Mouse (Mus musculus) activated CD4-positive, CD25-positive, alpha-beta regulatory T cell, adult 9 weeks (primary cell): ENCODE measurements around the gene Arhgap6. TPM values are rescaled to one million over a fixed set of nuclear protein-coding genes. Genes with fewer than 3 reads are reported as not detected.

Source experiments
- polyA plus RNA-seq: library from polyadenylated mRNA; unstranded; fragments of 100-300 nt; shearing (Covaris generic); gene quantifications from one replicate; pipeline ENCODE4 v1.2.1, GENCODE M21; 2017

The Arhgap6 gene
- 0.07 TPM for polyA plus RNA-seq

DNA sequence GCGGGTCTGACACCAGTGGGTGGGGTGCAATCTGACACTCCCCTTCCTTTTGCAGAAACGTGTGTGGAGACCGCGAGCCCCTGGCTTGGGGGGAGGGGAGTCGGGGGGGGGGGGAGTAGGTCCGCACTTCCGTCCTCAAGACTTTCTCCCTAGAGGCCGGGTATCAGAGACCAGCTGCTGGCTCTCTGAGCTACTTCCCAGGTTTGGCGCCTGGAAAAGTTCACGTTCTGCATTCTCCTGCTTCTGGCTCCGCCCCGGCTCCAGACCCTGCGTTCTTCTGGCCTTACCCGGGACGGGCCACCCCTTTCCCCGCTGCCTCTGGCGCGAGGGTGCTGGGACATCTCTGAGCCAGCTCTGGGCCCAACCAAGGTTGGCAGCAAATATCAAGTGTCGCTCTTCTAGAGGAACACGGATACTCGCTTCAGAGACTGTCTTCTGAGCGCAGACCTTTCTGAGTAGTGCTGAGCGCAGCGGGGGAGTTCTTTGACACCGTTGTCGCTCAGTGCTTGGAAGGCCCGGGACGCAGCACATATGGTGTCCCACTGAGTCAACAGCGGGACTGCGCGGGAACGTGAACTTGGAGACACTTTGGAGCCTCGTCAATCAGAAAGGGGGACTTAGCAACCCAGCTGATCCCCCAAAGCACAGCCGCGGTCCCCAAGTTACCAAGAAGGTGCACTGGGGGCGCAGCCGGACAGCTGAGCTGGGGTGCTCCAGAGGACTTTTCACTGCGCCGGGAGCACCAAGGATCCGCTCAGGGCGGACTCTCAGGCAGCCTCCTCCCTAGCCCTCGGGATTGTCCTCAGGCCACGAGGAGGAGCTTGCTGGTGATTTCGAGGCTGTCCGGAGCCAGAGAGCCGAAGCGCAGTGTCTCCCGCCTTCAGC lies at the start of gene Arhgap6:
Arhgap6 (plus strand) TSS at position 126 of the 885 bp plus-strand sequence.

DNA sequence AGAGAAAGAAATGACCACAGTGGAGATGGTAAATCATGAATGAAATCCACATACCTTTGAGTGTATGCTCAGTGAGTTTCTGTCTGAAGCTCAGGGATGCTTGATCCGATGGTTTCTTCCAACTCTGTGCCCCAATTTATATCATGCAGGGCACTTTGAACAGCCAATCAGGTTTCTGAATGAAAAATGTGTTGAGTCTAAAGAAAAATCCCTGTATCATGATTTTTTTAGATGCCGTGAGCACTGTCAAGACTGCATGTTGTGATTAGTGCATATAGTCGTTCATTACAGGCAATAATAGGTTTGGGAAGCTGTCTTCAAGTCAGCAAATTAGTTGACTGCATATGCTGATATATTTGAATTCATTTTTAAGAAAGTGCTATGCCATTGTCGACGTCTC lies 392.2 kb downstream of the Arhgap6 start, which contains the start of gene Amelx:
Amelx (minus strand) TSS at position 101 of the 400 bp plus-strand sequence.

DNA sequence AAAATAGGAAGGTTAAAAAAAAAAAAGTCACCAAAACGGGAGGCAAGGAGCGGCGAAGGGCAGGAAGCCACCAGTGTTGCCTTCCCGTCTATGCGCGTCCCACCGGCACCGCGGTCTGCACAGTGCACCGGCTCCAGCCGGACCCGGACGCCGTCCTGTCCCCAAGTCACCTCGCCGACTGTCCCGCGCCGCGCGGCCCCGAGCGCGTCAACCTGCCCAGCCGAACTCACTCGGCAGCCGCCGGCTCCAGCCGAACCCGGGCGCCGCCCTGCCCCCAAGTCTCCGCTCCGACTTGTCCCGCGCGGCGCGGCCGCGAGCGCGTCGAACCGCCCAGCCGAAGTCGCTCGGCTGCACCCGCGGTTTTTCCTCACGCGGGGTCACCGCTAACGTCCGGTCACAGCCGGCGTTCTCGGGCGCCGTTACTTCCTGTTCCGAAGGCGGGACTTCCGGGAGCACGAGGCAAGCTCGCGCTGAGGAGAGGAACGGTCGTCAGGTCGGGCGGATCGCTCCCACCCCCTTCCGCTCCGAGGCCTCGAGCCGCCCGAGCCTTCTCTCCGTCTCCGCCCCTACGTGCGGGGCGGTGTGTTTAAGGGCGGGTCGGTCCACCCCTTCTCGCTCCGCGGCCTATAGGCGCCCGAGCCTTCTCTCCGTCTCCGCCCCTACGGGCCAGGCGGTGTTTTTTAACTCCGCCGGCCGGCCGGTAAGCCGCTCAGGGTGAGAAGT lies 525.2 kb downstream of the Arhgap6 start, which contains the start of gene Hccs:
Hccs (minus strand) TSS at position 428 of the 723 bp plus-strand sequence.

Other genes starting within 250 kb of the Arhgap6 start
- not detected for gene Frmpd4, start 217.9 kb upstream of the Arhgap6 start, polyA plus RNA-seq
- 41.1 TPM for gene Msl3, start 121.2 kb upstream of the Arhgap6 start, polyA plus RNA-seq